In genomic region chr2:164822636-164823165, GRCm38 (mm10) we compare ENCODE assay signal across 8 mouse cellular contexts. TPM values are rescaled to one million over a fixed set of nuclear protein-coding genes. Genes with fewer than 3 reads are reported as not detected.
DNase-seq lines count a peak whose midpoint lies in the region; ATAC-seq and TF ChIP-seq lines count a peak whose summit lies in the region.

Gene Zswim1, plus strand, starts transcription at chr2:164822686.

- 1% methylated on average over 32 of the region's 32 CpGs for WGBS in forebrain, embryonic 10.5 days
- WGBS in heart, embryonic 15.5 days: 1% methylated on average over 32 of the region's 32 CpGs
- WGBS in liver, embryonic 14.5 days (ENCODE audit: insufficient replicate concordance): 2% methylated on average over 32 of the region's 32 CpGs
- WGBS in neural tube, embryonic 11.5 days: 1% methylated on average over 32 of the region's 32 CpGs
- under 1% methylated on average over 32 of the region's 32 CpGs for WGBS in stomach, postnatal 0 days

- H3K4me3 ChIP-seq in forebrain, embryonic 10.5 days: peak within 1 kb of the TSS; percentile 83
- peak within 1 kb of the TSS; percentile 83 for H3K4me3 ChIP-seq in heart, embryonic 15.5 days
- peak within 1 kb of the TSS; percentile 58 to 78 for H3K4me3 ChIP-seq in liver, embryonic 14.5 days (ENCODE audit: insufficient read depth in 1 of 2, low read depth in 2 of 2, low read length in 2 of 2)
- H3K4me3 ChIP-seq in neural tube, embryonic 11.5 days (ENCODE audit: low read depth, low read length): peak within 1 kb of the TSS; percentile 74
- peak within 1 kb of the TSS; percentile 71 for H3K4me3 ChIP-seq in stomach, postnatal 0 days (ENCODE audit: low read depth, low read length)

- H3K27me3 ChIP-seq in forebrain, embryonic 10.5 days (ENCODE audit: poor library complexity, severe bottlenecking): no peaks in the 10 kb centered on the region
- no peaks in the 10 kb centered on the region for H3K27me3 ChIP-seq in heart, embryonic 15.5 days
- H3K27me3 ChIP-seq in liver, embryonic 14.5 days (ENCODE audit: control insufficient read depth, insufficient read depth, low read length): no peaks in the 10 kb centered on the region
- no peaks in the 10 kb centered on the region for H3K27me3 ChIP-seq in neural tube, embryonic 11.5 days (ENCODE audit: control insufficient read depth, insufficient read depth, low read length)
- no peaks in the 10 kb centered on the region for H3K27me3 ChIP-seq in stomach, postnatal 0 days (ENCODE audit: control insufficient read depth, insufficient read depth, low read length)

- H3K9me3 ChIP-seq in forebrain, embryonic 10.5 days: no peaks in the 10 kb centered on the region
- H3K9me3 ChIP-seq in heart, embryonic 15.5 days (replicated peaks): no peaks in the 10 kb centered on the region
- H3K9me3 ChIP-seq in liver, embryonic 14.5 days (ENCODE audit: control insufficient read depth, low read length): no peaks in the 10 kb centered on the region
- H3K9me3 ChIP-seq in neural tube, embryonic 11.5 days (ENCODE audit: control insufficient read depth, low read length): no peaks in the 10 kb centered on the region
- H3K9me3 ChIP-seq in stomach, postnatal 0 days (ENCODE audit: control insufficient read depth, low read length): no peaks in the 10 kb centered on the region

- peak within 1 kb of the TSS; percentile 91 for H3K27ac ChIP-seq in forebrain, embryonic 10.5 days
- H3K27ac ChIP-seq in heart, embryonic 15.5 days: peak within 1 kb of the TSS; percentile 88
- peak within 1 kb of the TSS; percentile 38 for H3K27ac ChIP-seq in liver, embryonic 14.5 days
- H3K27ac ChIP-seq in neural tube, embryonic 11.5 days (ENCODE audit: low read depth, low read length): peak within 1 kb of the TSS; percentile 70
- H3K27ac ChIP-seq in stomach, postnatal 0 days (replicated peaks): peak within 1 kb of the TSS; percentile 81

- H3K4me2 ChIP-seq in heart, embryonic 15.5 days: peak within 1 kb of the TSS; percentile 79
- H3K4me2 ChIP-seq in liver, embryonic 14.5 days (ENCODE audit: low read depth): peak within 1 kb of the TSS; percentile 68
- H3K4me2 ChIP-seq in neural tube, embryonic 11.5 days (ENCODE audit: low read depth): peak within 1 kb of the TSS; percentile 70
- peak within 1 kb of the TSS; percentile 71 for H3K4me2 ChIP-seq in stomach, postnatal 0 days (replicated peaks; ENCODE audit: low read depth)

- ATAC-seq in heart, embryonic 15.5 days (replicated peaks; ENCODE audit: insufficient number of reproducible peaks, insufficient read depth, low FRiP score, low read depth): peak; percentile 100
- ATAC-seq in liver, embryonic 14.5 days (ENCODE audit: insufficient read depth): peak; percentile 99
- peak; percentile 99 for ATAC-seq in neural tube, embryonic 11.5 days (ENCODE audit: insufficient read depth, low FRiP score, low TSS enrichment)
- ATAC-seq in stomach, postnatal 0 days (ENCODE audit: low FRiP score, low TSS enrichment): peak; percentile 99

- peak within 1 kb of the TSS; percentile 74 for H3K9ac ChIP-seq in heart, embryonic 15.5 days
- peak within 1 kb of the TSS; percentile 61 for H3K9ac ChIP-seq in liver, embryonic 14.5 days (replicated peaks)
- H3K9ac ChIP-seq in neural tube, embryonic 11.5 days (ENCODE audit: low read length): peak within 1 kb of the TSS; percentile 70
- H3K9ac ChIP-seq in stomach, postnatal 0 days (ENCODE audit: low read length): peak within 1 kb of the TSS; percentile 64

- H3K36me3 ChIP-seq in forebrain, embryonic 10.5 days (replicated peaks): peaks cover 54% of the 10 kb centered on the region
- peaks cover 30% of the 10 kb centered on the region for H3K36me3 ChIP-seq in heart, embryonic 15.5 days
- peaks cover 7% of the 10 kb centered on the region for H3K36me3 ChIP-seq in liver, embryonic 14.5 days (replicated peaks; ENCODE audit: control insufficient read depth, insufficient read depth, low read depth)
- peaks cover 6% of the 10 kb centered on the region for H3K36me3 ChIP-seq in neural tube, embryonic 11.5 days (ENCODE audit: control insufficient read depth, insufficient read depth, low read length)
- peaks cover 15% of the 10 kb centered on the region; the same call in 1 of the 2 replicates for H3K36me3 ChIP-seq in stomach, postnatal 0 days (ENCODE audit: control insufficient read depth, insufficient read depth, low read length)

- peak; percentile 15; the same call in 1 of the 2 replicates for TF ChIP-seq CTCF in liver, embryonic 14.5 days (IDR thresholded peaks at IDR 0.05; ENCODE audit: low read depth)
- peak; percentile 18 for TF ChIP-seq CTCF in stomach, postnatal 0 days (IDR thresholded peaks at IDR 0.05; ENCODE audit: low read depth)

- H3K4me1 ChIP-seq in forebrain, embryonic 10.5 days: peaks cover 26% of the 10 kb centered on the region
- H3K4me1 ChIP-seq in heart, embryonic 15.5 days (replicated peaks): peaks cover 15% of the 10 kb centered on the region
- peaks cover 6 to 9% of the 10 kb centered on the region in 2 experiments for H3K4me1 ChIP-seq in liver, embryonic 14.5 days (replicated peaks; ENCODE audit: control insufficient read depth in 2 of 2, insufficient read depth in 2 of 2, low read length in 1 of 2)
- H3K4me1 ChIP-seq in neural tube, embryonic 11.5 days (ENCODE audit: control insufficient read depth, insufficient read depth, low read length): peaks cover 5% of the 10 kb centered on the region; the same call in 1 of the 2 replicates
- 0 out of 2 replicates have a peak, but pooled peaks cover 2% of the 10 kb centered on the region for H3K4me1 ChIP-seq in stomach, postnatal 0 days (replicated peaks; ENCODE audit: control insufficient read depth, insufficient read depth)

- no peak for TF ChIP-seq EP300 in liver, embryonic 14.5 days (IDR thresholded peaks at IDR 0.05; ENCODE audit: low read depth)
- TF ChIP-seq EP300 in stomach, postnatal 0 days (optimal IDR thresholded peaks at IDR 0.05): no peak

- peak; percentile 99 to 100 for DNase-seq in CD8-positive naive resting alpha-beta T cell, adult 2 months (ENCODE audit: low read depth in 2 of 2, low spot score in 2 of 2)
- peak; percentile 98 for DNase-seq in c-Kit-positive CD71-negative TER-119-negative erythroid progenitor cells, embryonic 14.5 days (ENCODE audit: low read depth)
- peak; percentile 99 for DNase-seq in forebrain, embryonic 10.5 days (ENCODE audit: extremely low spot score, low spot score)
- peak; percentile 99 to 100 for DNase-seq in kidney, postnatal 25 days
- DNase-seq in liver, embryonic 14.5 days (ENCODE audit: low read depth in 3 of 3, low spot score in 3 of 3): peak; percentile 98
- peak; percentile 99 for DNase-seq in neural tube, embryonic 11.5 days (ENCODE audit: low spot score)
- DNase-seq in stomach, postnatal 0 days (ENCODE audit: low spot score): peak; percentile 98

RNA-seq across cellular contexts. Expression of gene Zswim1, which starts in this region (rescaled TPM):
- 25.5 and 25.9 TPM in 2 replicates for polyA plus RNA-seq in forebrain, embryonic 10.5 days (2016; fragmentation: Nextera tagmentation; extraction: Ambion mirVana)
- 8.1 and 10.3 TPM in 2 replicates for polyA plus RNA-seq in heart, embryonic 15.5 days (2015; fragmentation: Nextera tagmentation; extraction: Ambion mirVana)
- 2.0 and 2.6 TPM in 2 replicates for polyA plus RNA-seq in liver, embryonic 14.5 days (2012; rRNA removed)
- 3.6 and 4.6 TPM in 2 replicates for polyA plus RNA-seq in liver, embryonic 14.5 days (2014; fragmentation: Nextera tagmentation; extraction: Ambion mirVana)
- polyA plus RNA-seq in neural tube, embryonic 11.5 days (2014; fragmentation: Nextera tagmentation; extraction: Ambion mirVana): 22.9 and 23.2 TPM in 2 replicates
- polyA plus RNA-seq in stomach, postnatal 0 days (2015; fragmentation: Nextera tagmentation; extraction: Ambion mirVana): 10.1 and 11.4 TPM in 2 replicates

Comparison
In these comparisons a context has a peak if more than half of its experiments do, and no peak if none do; other contexts are left out.
1. Peak in every context shown above with its lines: DNase-seq, ATAC-seq, H3K4me3 ChIP-seq and H3K27ac ChIP-seq.
2. H3K27ac ChIP-seq: peak in every context shown above with its lines; median percentile 91 in forebrain, embryonic 10.5 days; 88 in heart, embryonic 15.5 days; 81 in stomach, postnatal 0 days; 70 in neural tube, embryonic 11.5 days; 38 in liver, embryonic 14.5 days.